Comparison of ENCODE assay signal across 10 mouse cellular contexts in genomic region chr3:127913885-127914709, GRCm38 (mm10). TPM values are rescaled to one million over a fixed set of nuclear protein-coding genes. Genes with fewer than 3 reads are reported as not detected.
A peak's percentile ranks its signal among the peaks of the same experiment; 100 is the strongest.
DNase-seq lines count a peak whose midpoint lies in the region; ATAC-seq lines count a peak whose summit lies in the region.
"Had no signal": no experiment of that assay in that cellular context is flagged by ENCODE, and none has a peak within 500 bp of the region (broad histone marks: within the 10 kb centered on the region; RNA-seq: fewer than 3 reads in every experiment).

No protein-coding gene starts in this region.

- peaks cover 3% of the 10 kb centered on the region; the same call in 1 of the 2 replicates for H3K9me3 ChIP-seq in heart, embryonic 16.5 days (replicated peaks; ENCODE audit: control insufficient read depth, low read length)

- DNase-seq in frontal cortex, postnatal 10 days (ENCODE audit: low spot score in 2 of 2) = no peak
- DNase-seq in lung, postnatal 14 days = peak; percentile 13
- DNase-seq in spleen, postnatal 36 days (ENCODE audit: low spot score in 2 of 2) = no peak
- DNase-seq in cerebellum, adult 9-10 months = no peak
- no peak for DNase-seq in left cerebral cortex, adult 8-10 months (ENCODE audit: low spot score in 2 of 2)
- DNase-seq: adrenal gland, postnatal 25 days had no signal

- no peaks in the 10 kb centered on the region for H3K36me3 ChIP-seq in heart, embryonic 16.5 days (ENCODE audit: control insufficient read depth, insufficient read depth)
- H3K36me3 ChIP-seq: neural tube, embryonic 13.5 days had no signal

- H3K4me2 ChIP-seq in heart, embryonic 16.5 days (ENCODE audit: low read depth, low read length) = peak overlapping the region; percentile 58
- H3K4me2 ChIP-seq: neural tube, embryonic 13.5 days had no signal

- H3K4me1 ChIP-seq in brown adipose tissue, adult 24 weeks (ENCODE audit: control insufficient read depth, insufficient read depth, insufficient read length, low read length) = peaks cover 2% of the 10 kb centered on the region; the same call in 1 of the 2 replicates
- peaks cover 4% of the 10 kb centered on the region; the same call in 1 of the 2 replicates for H3K4me1 ChIP-seq in heart, embryonic 16.5 days (ENCODE audit: control insufficient read depth, insufficient read depth, low read length)
- H3K4me1 ChIP-seq: neural tube, embryonic 13.5 days had no signal

- no peaks in the 10 kb centered on the region for H3K27me3 ChIP-seq in heart, embryonic 16.5 days (ENCODE audit: control insufficient read depth, insufficient read depth, low read length)
- H3K27me3 ChIP-seq: neural tube, embryonic 13.5 days had no signal

- H3K4me3 ChIP-seq in brown adipose tissue, adult 24 weeks (ENCODE audit: insufficient read depth, low read depth, low read length) = peak overlapping the region; percentile 47
- peak overlapping the region; percentile 33 for H3K4me3 ChIP-seq in heart, embryonic 16.5 days (ENCODE audit: low read length)
- H3K4me3 ChIP-seq: neural tube, embryonic 13.5 days had no signal

- H3K27ac ChIP-seq in brown adipose tissue, adult 24 weeks (replicated peaks; ENCODE audit: low read depth, low read length) = peak overlapping the region; percentile 99
- H3K27ac ChIP-seq in heart, embryonic 16.5 days (ENCODE audit: low read length) = peak overlapping the region; percentile 58
- H3K27ac ChIP-seq: neural tube, embryonic 13.5 days had no signal

- 24% methylated on average over 16 of the region's 16 CpGs for WGBS in heart, embryonic 16.5 days

- ATAC-seq in frontal cortex, adult (ENCODE audit: low TSS enrichment) = peak; percentile 82
- peak; percentile 85 for ATAC-seq in heart, embryonic 16.5 days (replicated peaks; ENCODE audit: extremely low read depth, insufficient read depth, low FRiP score)

- H3K9ac ChIP-seq in heart, embryonic 16.5 days (ENCODE audit: low read length) = peak overlapping the region; percentile 44; the same call in 1 of the 2 replicates
- H3K9ac ChIP-seq: neural tube, embryonic 13.5 days had no signal

RNA-seq across cellular contexts. Expression of gene Fam241a, which starts 18.0 kb away (rescaled TPM):
- 30.4 and 55.1 TPM in 2 replicates for polyA plus RNA-seq in brown adipose tissue, adult 24 weeks (2012; ENCODE audit: insufficient read depth, insufficient read length, missing spikeins)
- polyA plus RNA-seq in heart, embryonic 16.5 days (2015; fragmentation: Nextera tagmentation; extraction: Ambion mirVana) = 7.9 and 8.0 TPM in 2 replicates
- total RNA-seq in left cerebral cortex, adult 8-10 months (2022) = 1 to 10 TPM; 3.3 to 3.9 (median 3.7) TPM
